Mouse (Mus musculus): ENCODE data around the gene Zfp524.
"Not testable (repeated sequence)": the region's sequence is repeated elsewhere in the genome, so short reads cannot be mapped to it uniquely, and the experiment has no call there.

Zfp524 gene

GRCm38 (mm10) chr7:5014251-5015117 is at the start of gene Zfp524, which contains the start of gene Fiz1:
Gene Zfp524 (plus strand): TSS chr7:5014415.
Gene Fiz1 (minus strand): TSS chr7:5014697.
- DNase-seq: peak; percentile 98

DNA sequence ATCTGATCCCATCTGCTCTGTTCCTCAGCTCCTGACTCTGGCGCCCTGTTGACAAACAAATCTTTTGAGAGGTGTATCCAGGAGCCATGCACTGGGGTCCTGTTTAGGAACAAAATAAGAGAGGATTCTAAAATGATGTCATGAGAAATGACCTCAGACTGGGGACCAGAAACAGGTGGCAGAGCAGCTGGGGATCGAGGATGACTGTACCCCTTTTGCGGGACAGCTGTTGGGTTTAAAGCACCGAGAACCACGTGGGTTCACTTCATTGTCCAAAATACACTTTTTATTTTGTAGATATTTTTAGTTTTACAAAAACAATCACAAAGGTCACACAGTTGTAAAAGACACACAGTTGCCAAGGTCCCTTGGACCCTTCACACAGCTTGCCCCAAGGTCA is 49.2 kb upstream of the Zfp524 start:
- no peak for DNase-seq

GRCm38 (mm10) chr7:4971068-4971467 is 43.1 kb upstream of the Zfp524 start, which contains the start of gene Sbk3:
Gene Sbk3 (minus strand): TSS chr7:4971168.
- no peak for DNase-seq

GRCm38 (mm10) chr7:4971710-4972109 is 42.5 kb upstream of the Zfp524 start:
- no peak for DNase-seq

- peak; percentile 22 for DNase-seq
Measured at GRCm38 (mm10) chr7:4972321-4973047, 41.7 kb upstream of the Zfp524 start.

DNA sequence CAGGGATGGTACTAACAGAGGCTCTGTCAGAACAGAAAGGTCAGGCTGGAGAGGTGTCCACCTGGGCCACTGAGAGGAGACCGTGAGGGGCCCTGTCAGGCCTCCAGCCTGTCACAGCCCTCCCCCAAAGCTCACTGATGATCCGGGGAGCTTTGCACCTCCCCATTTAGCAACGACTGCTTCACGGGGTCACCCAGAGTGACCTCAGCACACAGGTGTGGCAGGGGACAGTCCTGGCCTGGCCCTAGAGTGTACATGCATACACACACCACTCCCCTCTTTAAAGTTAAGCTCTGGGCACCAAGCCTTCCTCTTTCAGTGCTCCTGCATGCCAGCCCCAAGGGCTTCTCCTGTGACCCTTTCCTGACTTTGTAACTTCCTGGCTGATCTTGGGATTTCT is 38.8 kb upstream of the Zfp524 start:
- DNase-seq: no peak

DNA sequence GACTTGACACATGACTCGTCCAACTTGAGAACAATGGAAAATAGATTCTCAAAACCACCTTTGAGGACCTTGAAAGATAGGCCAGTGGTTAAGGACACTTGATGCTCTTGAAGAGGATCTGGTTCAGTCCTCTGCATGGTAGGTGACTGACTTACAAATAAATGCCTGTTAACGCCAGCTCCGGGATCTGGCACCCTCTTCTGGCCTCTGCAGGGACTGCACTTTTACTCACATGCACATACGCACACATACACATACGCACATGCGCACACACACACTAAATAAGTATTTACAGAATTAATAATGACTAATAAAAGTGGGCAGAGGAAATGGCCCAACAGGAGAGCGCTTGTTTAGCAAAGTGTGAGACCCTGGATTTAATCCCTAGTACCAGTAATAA is 37.4 kb upstream of the Zfp524 start:
- no peak for DNase-seq

GRCm38 (mm10) chr7:4988250-4988649 is 26.0 kb upstream of the Zfp524 start:
- no peak for DNase-seq

GRCm38 (mm10) chr7:4993347-4993998 is 20.7 kb upstream of the Zfp524 start:
- no peak for DNase-seq

DNA sequence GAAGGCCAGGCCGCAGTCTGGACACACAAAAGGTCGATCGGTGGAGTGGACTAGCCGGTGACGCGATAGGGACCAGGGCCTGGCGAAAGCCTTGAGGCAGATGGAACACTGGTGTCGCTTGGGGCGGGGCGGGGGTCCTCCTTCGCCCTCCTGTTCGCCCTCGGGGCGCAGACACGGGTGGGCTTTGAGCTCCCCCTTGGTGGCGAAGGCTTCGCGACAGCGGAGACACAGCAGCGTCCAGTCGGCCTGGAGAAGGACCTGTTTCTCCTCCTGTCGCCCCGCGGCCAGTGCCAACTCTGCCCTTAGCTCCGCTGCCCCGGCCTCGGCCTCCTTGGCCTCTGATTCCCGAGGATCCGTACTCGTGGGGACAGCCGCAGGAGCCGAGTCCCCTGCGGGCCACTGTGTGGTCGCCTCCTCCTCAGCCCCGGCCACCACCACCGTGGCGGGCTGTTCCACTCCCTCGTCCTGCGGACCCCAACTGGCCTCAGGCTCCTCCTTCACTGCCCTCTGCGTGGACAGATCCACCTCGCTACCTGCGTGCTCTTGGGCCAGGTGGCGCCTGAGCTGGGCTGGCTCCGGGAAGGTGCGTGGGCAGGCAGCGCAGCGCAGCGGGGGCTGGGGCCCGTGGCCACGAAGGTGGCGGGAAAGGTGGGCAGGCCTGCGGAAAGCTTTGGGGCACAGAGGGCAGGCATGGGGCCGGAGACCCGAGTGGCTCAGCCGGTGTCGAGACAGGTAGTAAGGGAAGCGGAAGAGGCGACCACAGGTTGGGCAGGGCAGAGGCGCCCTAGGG is 20.0 kb upstream of the Zfp524 start:
- DNase-seq: no peak

DNA sequence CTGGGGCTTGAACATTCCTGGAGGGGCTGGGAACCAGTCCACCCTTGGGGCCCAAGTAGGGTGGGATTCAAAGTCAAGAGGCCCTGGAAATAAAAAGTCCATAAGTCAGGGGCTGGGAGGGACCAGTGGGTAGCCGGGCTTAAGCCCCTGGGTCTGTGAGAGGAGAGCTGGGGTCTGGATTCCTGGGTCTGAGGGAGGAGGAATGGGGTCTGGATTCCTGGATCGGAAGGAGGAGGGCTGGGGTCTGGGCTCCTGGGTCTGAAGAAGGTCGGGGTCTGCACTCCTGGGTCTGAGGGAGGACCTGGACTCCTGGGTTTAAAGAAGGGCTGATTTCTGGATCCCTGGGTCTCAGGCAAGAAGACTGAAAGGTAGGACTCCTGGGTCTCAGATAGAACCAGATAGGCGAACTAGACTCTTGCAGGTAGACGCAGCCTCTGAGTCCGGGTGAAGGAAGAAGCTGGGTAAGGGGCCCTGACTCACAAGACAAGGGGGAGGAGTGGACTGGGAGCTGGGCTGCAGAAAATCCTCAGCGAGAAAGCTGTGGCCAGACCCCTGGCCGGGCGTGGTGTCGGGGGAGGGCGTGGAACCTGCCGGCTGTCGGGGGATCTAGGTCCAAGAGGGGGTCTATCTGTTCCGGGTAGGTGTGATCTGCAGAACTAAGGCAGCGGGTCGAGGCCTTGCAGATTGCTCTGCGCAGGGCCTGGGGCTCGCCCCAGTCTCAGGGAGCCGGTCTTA is 18.8 kb upstream of the Zfp524 start:
- DNase-seq: no peak

- peak; percentile 94 for DNase-seq
Measured at GRCm38 (mm10) chr7:4996003-4996895, 18.0 kb upstream of the Zfp524 start, which contains the start of gene Zfp579. Gene Zfp579 (minus strand): TSS chr7:4996158.

DNA sequence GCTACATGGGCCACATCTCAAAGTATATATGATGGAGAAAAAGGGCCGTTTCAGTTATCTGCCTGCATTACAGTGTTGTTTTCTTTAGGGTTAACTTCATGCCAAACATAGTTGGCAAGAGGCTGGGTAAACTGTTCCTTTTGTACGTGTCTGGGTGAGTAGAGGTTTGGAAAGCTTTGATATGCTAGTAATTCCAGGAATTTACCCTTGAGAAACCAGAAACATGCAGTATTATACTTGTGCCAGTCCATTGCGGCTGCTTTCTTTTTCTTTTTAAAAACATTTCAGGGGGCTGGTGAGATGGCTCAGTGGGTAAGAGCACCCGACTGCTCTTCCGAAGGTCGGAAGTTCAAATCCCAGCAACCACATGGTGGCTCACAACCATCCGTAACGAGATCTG is 17.3 kb upstream of the Zfp524 start:
- DNase-seq: no peak

GRCm38 (mm10) chr7:4999876-5000275 is 14.3 kb upstream of the Zfp524 start:
- DNase-seq: no peak

- not testable (repeated sequence) for DNase-seq
Measured at GRCm38 (mm10) chr7:5002876-5003275, 11.3 kb upstream of the Zfp524 start.

DNA sequence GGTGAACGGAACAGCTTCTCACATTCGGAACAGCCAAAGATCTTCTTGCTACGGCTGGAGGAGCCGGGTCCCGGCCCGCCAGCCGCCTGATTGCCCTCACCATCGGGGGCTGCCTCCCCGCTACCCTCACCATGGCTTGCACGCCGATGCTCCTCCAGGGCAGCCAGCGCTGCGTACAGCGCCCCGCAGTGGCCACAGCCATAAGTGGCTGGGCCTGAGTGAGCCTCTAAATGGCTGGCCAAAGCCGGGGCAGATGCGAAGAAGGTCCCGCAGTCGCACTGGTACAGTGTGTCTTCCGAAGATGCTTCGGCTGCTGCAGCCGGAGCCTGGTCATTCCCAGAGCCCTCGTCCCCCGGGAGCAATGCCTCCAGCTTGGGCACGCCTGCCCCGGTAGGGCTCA is 6.0 kb upstream of the Zfp524 start:
- no peak for DNase-seq

GRCm38 (mm10) chr7:5012681-5013513 is 1.3 kb upstream of the Zfp524 start:
- no peak for DNase-seq

GRCm38 (mm10) chr7:5015118-5016001 is 1.1 kb downstream of the Zfp524 start, which contains the start of gene Gm44973:
Gene Gm44973 (plus strand): TSS chr7:5015496.
- peak; percentile 97 for DNase-seq

DNA sequence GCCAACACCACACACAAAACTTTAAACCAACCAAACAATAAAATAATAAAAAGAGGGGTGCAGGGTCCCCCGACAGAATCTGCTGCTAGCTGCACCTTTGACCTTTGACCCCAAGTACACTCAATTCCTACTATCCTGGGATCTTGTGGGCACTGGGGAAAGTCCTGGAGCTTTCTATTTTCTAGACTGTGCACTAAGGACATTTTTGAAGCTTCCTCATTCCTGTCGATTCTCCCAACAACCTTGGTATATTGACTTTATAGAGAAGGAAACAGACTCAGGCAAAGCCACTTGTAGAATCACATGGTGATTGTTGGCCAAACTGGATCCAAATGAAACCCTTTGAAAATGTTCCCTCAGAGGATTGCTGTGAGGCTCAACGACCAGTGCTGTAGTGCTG is 1.8 kb downstream of the Zfp524 start:
- DNase-seq: no peak
